Mouse (Mus musculus) erythroblast, embryonic 14.5 days (primary cell): ENCODE results near the gene Gm17304.

Source experiments
- GATA1 ChIP-seq: IDR thresholded peaks from 2 replicates; pipeline ENCODE4 v1.6.1; 2012; ENCODE audit warnings: low read length, inconsistent platforms, mixed read lengths
- TAL1 ChIP-seq: IDR thresholded peaks from 3 replicates; pipeline ENCODE4 v1.6.1; 2012; ENCODE audit warnings: low read length, inconsistent platforms, mixed read lengths

- TF ChIP-seq GATA1 (no peak), TAL1 (no peak)
These were observed 31.4 kb downstream of the Gm17304 start for GRCm38 (mm10) chr5:106640235-106640809.
